Mouse (Mus musculus) lung, postnatal 0 days (tissue): Measurements from ENCODE around the gene Itm2c.

Experiments
- CTCF ChIP-seq: IDR thresholded peaks from 2 replicates; pipeline ENCODE4 v1.5.1; 2016; ENCODE audit warnings: antibody characterized with exemption, mild to moderate bottlenecking
- EP300 ChIP-seq: IDR thresholded peaks from 2 replicates; pipeline ENCODE4 v1.6.1; 2016; ENCODE audit warnings: antibody characterized with exemption, mild to moderate bottlenecking, control low read depth

DNA sequence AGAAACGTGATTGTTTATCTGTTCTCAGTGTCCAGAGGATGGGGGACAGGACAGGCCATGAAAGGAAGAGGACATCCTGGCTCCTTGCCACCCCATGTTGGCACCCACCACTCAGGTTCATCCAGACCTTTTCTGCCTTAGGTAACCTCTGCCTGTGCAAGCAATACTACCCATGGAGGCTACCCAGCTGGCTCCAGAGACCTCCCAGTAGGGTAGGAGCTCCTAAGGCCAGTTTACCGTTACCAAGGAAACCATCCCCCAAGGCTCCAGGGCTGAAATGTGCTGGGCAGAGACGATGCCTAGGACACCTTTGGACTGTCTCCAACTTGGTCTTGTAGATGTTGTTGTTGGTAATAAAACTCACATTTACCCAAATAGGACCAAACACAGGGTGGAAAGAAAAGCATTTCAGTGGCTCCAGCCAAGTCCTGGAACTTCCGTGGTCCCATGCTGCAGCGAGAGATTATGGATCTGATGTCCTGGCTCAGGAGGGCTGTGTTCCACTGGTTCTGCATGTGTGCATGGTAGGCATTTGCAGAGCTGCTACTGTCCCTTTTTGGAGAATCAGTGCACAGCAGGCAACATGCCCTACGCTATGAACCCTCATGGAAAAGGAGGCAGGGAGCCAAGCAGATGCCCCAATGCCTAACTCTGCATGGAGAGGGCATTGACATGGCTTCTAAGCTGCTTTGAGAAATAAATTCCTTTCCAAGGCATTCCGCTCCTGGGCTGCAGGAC is 28.2 kb downstream of the Itm2c start:
- no peak for TF ChIP-seq CTCF
- TF ChIP-seq EP300 = no peak
